Mouse (Mus musculus): ENCODE data around the gene Nab2. TPM values are rescaled to one million over a fixed set of nuclear protein-coding genes. Genes with fewer than 3 reads are reported as not detected.

The Nab2 gene
- polyA plus RNA-seq, 1 experiment from 2014 or later, result 6.8 TPM

DNA sequence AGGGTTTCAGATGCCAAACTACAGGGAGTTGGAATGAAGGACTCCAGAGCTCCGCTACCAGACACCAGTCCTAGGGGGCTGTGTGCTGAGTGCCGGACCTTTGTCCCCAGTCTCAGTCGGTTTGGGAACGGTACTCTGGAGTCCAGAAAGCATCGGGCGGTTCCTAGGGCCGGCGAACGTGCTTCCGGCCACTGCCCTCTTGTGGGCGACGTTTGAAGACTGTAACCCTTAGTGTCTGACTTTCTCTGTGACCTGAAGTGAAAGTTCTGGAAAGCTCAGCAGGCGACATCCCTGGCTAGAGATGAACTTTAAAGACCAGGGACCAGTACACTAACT, 46.3 kb downstream of the Nab2 start:
- H3K9me3 ChIP-seq (ENCODE audit: control insufficient read depth, low read length), result no peaks in the 10 kb centered on the region
- H3K4me3 ChIP-seq (ENCODE audit: low read depth, low read length), result peak overlapping the region; percentile 71
- H3K36me3 ChIP-seq (ENCODE audit: control insufficient read depth, insufficient read depth, low read length), result no peaks in the 10 kb centered on the region
- H3K27ac ChIP-seq (replicated peaks), result peak overlapping the region; percentile 99
- WGBS, result under 1% methylated on average over 13 of the region's 13 CpGs
- H3K27me3 ChIP-seq (ENCODE audit: control insufficient read depth, insufficient read depth, low read length), result no peaks in the 10 kb centered on the region
- TF ChIP-seq EP300 (optimal IDR thresholded peaks at IDR 0.05), result no peak
- peak; percentile 82 for TF ChIP-seq CTCF (IDR thresholded peaks at IDR 0.05; ENCODE audit: low read depth)
- H3K4me2 ChIP-seq (replicated peaks; ENCODE audit: low read depth), result peak overlapping the region; percentile 97
- ATAC-seq (ENCODE audit: low FRiP score, low TSS enrichment), result peak; percentile 62
- peak; percentile 86 for DNase-seq (ENCODE audit: low spot score)
- peaks cover 22% of the 10 kb centered on the region for H3K4me1 ChIP-seq (replicated peaks; ENCODE audit: control insufficient read depth, insufficient read depth)
- peak overlapping the region; percentile 73 for H3K9ac ChIP-seq (ENCODE audit: low read length)

DNA sequence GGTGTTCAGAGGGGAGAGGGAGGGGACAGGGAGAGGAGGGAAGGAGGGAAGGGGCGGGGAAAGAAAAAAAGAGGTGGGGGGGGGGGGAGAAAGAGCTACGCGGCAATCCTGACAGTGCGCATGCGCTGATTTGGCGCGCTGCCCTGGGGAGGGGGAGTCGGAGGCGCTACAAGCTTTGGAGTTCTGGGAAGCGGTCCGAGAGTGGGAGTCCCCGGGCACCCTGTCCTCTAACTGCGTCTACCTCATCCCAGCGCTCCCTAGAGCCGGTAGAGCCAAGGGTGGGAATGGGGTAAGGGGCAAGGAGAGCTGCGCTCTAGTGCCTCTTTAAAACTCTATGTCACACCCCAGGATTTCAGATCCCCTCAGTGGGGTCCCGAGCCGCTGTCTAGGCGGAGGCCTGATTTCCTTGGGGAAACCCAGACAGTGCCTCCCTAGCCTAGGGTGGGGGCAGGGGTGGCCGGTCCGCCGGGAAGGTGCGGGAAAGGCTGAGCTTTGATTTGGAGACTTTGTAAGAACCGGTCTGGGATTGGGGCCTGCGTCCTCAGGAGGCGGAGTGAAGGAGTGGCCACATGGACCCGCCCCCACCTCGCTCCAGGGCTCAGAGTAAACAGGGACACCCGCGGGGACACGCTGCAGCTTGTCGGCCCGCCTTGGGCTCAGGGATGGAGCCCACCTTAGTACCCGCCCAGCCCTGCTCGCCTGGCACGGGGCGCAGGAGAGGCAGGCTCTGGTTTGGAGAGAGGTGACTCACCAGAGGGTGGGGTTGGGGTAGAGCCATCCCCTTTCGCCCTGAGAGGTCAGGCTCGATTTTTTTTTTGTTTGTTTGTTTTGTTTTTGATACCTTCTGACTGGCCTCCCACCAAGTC, 46.9 kb downstream of the Nab2 start:
- DNase-seq (ENCODE audit: low spot score) (peak; percentile 95), ATAC-seq (ENCODE audit: low FRiP score, low TSS enrichment) (peak; percentile 94)
- Histone ChIP-seq H3K27me3 (ENCODE audit: control insufficient read depth, insufficient read depth, low read length) (no peaks in the 10 kb centered on the region), H3K9me3 (ENCODE audit: control insufficient read depth, low read length) (no peaks in the 10 kb centered on the region), H3K4me1 (replicated peaks; ENCODE audit: control insufficient read depth, insufficient read depth) (peaks cover 22% of the 10 kb centered on the region), H3K4me2 (replicated peaks; ENCODE audit: low read depth) (peak overlapping the region; percentile 97), H3K4me3 (ENCODE audit: low read depth, low read length) (peak overlapping the region; percentile 71), H3K36me3 (ENCODE audit: control insufficient read depth, insufficient read depth, low read length) (no peaks in the 10 kb centered on the region), H3K27ac (replicated peaks) (peak overlapping the region; percentile 99), H3K9ac (ENCODE audit: low read length) (peak overlapping the region; percentile 73)
- 0% methylated on average over 33 of the region's 39 CpGs for WGBS
- TF ChIP-seq CTCF (IDR thresholded peaks at IDR 0.05; ENCODE audit: low read depth) (no peak), EP300 (optimal IDR thresholded peaks at IDR 0.05) (peak; percentile 78)

DNA sequence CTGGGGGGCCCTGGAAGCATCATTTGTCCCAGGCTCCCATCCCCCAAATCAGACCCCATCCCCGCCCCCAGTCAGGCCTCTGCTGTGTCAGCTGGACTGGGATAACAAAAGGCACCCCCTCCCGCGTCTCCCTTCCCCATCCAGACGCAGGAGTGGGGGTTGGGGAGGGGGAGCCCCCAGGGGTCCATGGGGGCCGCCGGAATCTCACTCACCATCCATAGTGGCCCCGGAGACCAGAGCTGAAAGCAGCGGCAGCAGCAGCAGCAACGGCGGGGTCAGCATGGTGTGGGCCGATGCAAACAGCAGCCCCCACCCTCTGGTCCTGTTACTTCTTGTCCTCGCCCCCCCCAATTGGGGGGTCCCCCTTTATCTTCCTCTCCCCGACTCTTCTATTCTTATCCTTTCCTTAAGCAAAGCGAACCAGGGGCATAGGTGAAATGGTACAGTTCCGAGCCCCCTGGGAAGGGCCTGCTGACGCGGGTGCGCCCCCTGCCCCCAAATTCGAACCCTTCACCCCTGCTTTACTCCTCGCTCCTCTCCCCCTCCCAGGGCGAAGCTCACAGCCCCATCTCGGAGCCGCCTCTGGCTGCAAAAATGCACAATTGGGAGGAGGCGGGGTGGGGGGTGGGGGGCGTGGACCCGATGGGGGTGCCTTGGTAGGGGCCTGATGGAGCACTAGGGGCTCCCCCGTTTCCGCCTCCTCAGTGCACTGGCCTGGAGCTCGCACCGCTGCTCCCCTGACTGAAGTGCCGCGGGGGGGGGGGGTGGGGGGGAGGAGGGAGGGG, 47.8 kb downstream of the Nab2 start, which contains the start of gene Lrp1:
Gene Lrp1 (minus strand): TSS at position 743 of the 785 bp plus-strand sequence.
- Histone ChIP-seq H3K4me1 (replicated peaks; ENCODE audit: control insufficient read depth, insufficient read depth) (peaks cover 24% of the 10 kb centered on the region), H3K36me3 (ENCODE audit: control insufficient read depth, insufficient read depth, low read length) (no peaks in the 10 kb centered on the region), H3K27ac (replicated peaks) (peak within 1 kb of the TSS; percentile 99), H3K4me3 (ENCODE audit: low read depth, low read length) (peak within 1 kb of the TSS; percentile 71), H3K4me2 (replicated peaks; ENCODE audit: low read depth) (peak within 1 kb of the TSS; percentile 97), H3K27me3 (ENCODE audit: control insufficient read depth, insufficient read depth, low read length) (no peaks in the 10 kb centered on the region), H3K9ac (ENCODE audit: low read length) (peak within 1 kb of the TSS; percentile 82), H3K9me3 (ENCODE audit: control insufficient read depth, low read length) (no peaks in the 10 kb centered on the region)
- no peak for TF ChIP-seq EP300 (optimal IDR thresholded peaks at IDR 0.05)
- TF ChIP-seq CTCF (IDR thresholded peaks at IDR 0.05; ENCODE audit: low read depth), result no peak
- DNase-seq (ENCODE audit: low spot score) (no peak), ATAC-seq (ENCODE audit: low FRiP score, low TSS enrichment) (peak; percentile 19; the same call in 1 of the 2 replicates)
- 1% methylated on average over 19 of the region's 32 CpGs for WGBS

DNA sequence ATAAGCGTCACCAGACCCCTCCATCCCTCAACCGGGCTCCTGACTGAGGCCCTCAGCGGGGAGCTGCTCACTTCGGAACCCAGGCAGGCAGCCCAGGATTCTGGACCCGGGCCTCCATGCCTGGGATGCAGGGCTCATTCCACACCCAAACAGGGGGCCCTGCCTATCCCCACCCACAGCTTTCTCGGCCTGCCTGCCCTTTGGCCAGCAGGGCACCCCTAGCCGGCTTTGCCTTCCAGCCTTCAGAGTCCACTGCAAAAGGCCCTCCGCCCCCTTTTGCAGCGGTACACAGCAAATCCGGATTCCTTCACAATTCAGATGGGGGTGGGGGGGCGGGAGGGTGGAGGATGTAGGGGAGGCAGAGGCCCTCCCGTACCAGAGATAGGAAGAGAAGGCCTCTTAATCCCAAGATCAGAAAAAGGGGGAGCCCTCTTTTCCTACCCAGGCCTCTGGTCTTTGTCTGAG, 48.4 kb downstream of the Nab2 start:
- TF ChIP-seq EP300 (optimal IDR thresholded peaks at IDR 0.05) (no peak), CTCF (IDR thresholded peaks at IDR 0.05; ENCODE audit: low read depth) (no peak)
- Histone ChIP-seq H3K36me3 (ENCODE audit: control insufficient read depth, insufficient read depth, low read length) (no peaks in the 10 kb centered on the region), H3K27me3 (ENCODE audit: control insufficient read depth, insufficient read depth, low read length) (no peaks in the 10 kb centered on the region), H3K9ac (ENCODE audit: low read length) (peak overlapping the region; percentile 82), H3K27ac (replicated peaks) (peak overlapping the region; percentile 91), H3K4me1 (replicated peaks; ENCODE audit: control insufficient read depth, insufficient read depth) (peaks cover 29% of the 10 kb centered on the region), H3K4me3 (ENCODE audit: low read depth, low read length) (peak overlapping the region; percentile 71), H3K9me3 (ENCODE audit: control insufficient read depth, low read length) (no peaks in the 10 kb centered on the region), H3K4me2 (replicated peaks; ENCODE audit: low read depth) (peak overlapping the region; percentile 97)
- peak; percentile 53 for DNase-seq (ENCODE audit: low spot score)
- ATAC-seq (ENCODE audit: low FRiP score, low TSS enrichment), result no peak
- WGBS, result 6% methylated on average over 12 of the region's 12 CpGs

DNA sequence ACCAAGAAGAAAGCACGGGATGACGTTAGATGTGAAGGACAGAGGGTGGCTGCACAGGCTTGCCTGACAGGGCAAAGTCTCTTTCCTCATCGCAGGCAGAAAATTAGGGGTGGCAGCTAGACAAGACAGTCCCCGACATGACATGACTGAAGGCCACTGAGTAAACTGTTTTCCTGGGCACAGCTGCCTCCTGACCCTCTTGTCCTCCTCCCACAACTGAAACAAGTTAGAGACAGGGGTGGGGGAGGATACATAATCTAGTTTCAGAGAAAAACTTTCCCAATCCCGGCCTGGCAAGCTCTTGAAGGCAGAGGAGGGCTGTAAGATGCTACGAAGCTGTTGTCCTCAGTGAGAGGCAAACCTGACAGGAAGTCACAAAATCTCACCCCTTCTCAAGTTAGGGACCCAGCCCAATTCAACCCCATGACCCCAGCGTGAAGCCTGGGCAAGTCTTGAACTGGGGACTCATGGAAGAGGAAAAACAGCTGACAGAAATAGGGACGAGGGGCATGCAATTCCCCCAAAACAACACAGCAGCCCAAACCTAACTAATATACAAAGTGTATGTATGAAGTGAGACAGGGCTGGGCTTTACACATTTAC, 49.1 kb downstream of the Nab2 start:
- no peaks in the 10 kb centered on the region for H3K36me3 ChIP-seq (ENCODE audit: control insufficient read depth, insufficient read depth, low read length)
- peaks cover 29% of the 10 kb centered on the region for H3K4me1 ChIP-seq (replicated peaks; ENCODE audit: control insufficient read depth, insufficient read depth)
- no peaks in the 10 kb centered on the region for H3K9me3 ChIP-seq (ENCODE audit: control insufficient read depth, low read length)
- ATAC-seq (ENCODE audit: low FRiP score, low TSS enrichment), result no peak
- H3K27ac ChIP-seq (replicated peaks), result peak overlapping the region; percentile 91
- H3K4me2 ChIP-seq (replicated peaks; ENCODE audit: low read depth), result peak overlapping the region; percentile 97
- H3K4me3 ChIP-seq (ENCODE audit: low read depth, low read length), result peak overlapping the region; percentile 71
- no peaks in the 10 kb centered on the region for H3K27me3 ChIP-seq (ENCODE audit: control insufficient read depth, insufficient read depth, low read length)
- peak overlapping the region; percentile 82 for H3K9ac ChIP-seq (ENCODE audit: low read length)
- peak; percentile 17 for DNase-seq (ENCODE audit: low spot score)
- 17% methylated on average over 8 of the region's 8 CpGs for WGBS
- TF ChIP-seq CTCF (IDR thresholded peaks at IDR 0.05; ENCODE audit: low read depth), result no peak
- TF ChIP-seq EP300 (optimal IDR thresholded peaks at IDR 0.05), result no peak

Measured in stomach, postnatal 0 days (tissue).